Mouse (Mus musculus) thymus, postnatal 4 days (tissue): ENCODE results near the gene Usp43.

ENCODE experiments used
- DNase-seq: peaks from one replicate; pipeline ENCODE4 v3.0.0; 2021

Usp43 gene

GRCm38 (mm10) chr11:67895641-67896040 lies 26.3 kb downstream of the Usp43 start:
- no peak for DNase-seq

- DNase-seq = no peak
Measured at GRCm38 (mm10) chr11:67888521-67888920, 33.4 kb downstream of the Usp43 start.

GRCm38 (mm10) chr11:67885921-67886320 lies 36.0 kb downstream of the Usp43 start:
- no peak for DNase-seq

GRCm38 (mm10) chr11:67865521-67866197 lies 56.3 kb downstream of the Usp43 start:
- no peak for DNase-seq

- DNase-seq = no peak
Measured at GRCm38 (mm10) chr11:67865100-67865499, 56.9 kb downstream of the Usp43 start.

GRCm38 (mm10) chr11:67861399-67861838 lies 60.5 kb downstream of the Usp43 start:
- no peak for DNase-seq

GRCm38 (mm10) chr11:67860743-67861398 lies 61.1 kb downstream of the Usp43 start:
- no peak for DNase-seq

- DNase-seq = no peak
Measured at GRCm38 (mm10) chr11:67858518-67858917, 63.4 kb downstream of the Usp43 start.

- DNase-seq = peak; percentile 65
Measured at GRCm38 (mm10) chr11:67855035-67855434, 66.9 kb downstream of the Usp43 start.

- DNase-seq = no peak
Measured at GRCm38 (mm10) chr11:67853996-67854395, 68.0 kb downstream of the Usp43 start.

GRCm38 (mm10) chr11:67851770-67852169 lies 70.2 kb downstream of the Usp43 start:
- DNase-seq = no peak

- DNase-seq = no peak
Measured at GRCm38 (mm10) chr11:67845193-67845592, 76.8 kb downstream of the Usp43 start.

- DNase-seq = no peak
Measured at GRCm38 (mm10) chr11:67839810-67840209, 82.1 kb downstream of the Usp43 start.

GRCm38 (mm10) chr11:67835408-67836078 lies 86.4 kb downstream of the Usp43 start:
- DNase-seq = no peak

GRCm38 (mm10) chr11:67831820-67832219 lies 90.1 kb downstream of the Usp43 start:
- DNase-seq = no peak

- no peak for DNase-seq
Measured at GRCm38 (mm10) chr11:67829530-67829929, 92.4 kb downstream of the Usp43 start.

- DNase-seq = no peak
Measured at GRCm38 (mm10) chr11:67828360-67829059, 93.4 kb downstream of the Usp43 start.

- DNase-seq = no peak
Measured at GRCm38 (mm10) chr11:67821560-67821959, 100.4 kb downstream of the Usp43 start.

GRCm38 (mm10) chr11:67820221-67820620 lies 101.7 kb downstream of the Usp43 start:
- peak; percentile 46 for DNase-seq

GRCm38 (mm10) chr11:67819604-67820003 lies 102.3 kb downstream of the Usp43 start:
- peak; percentile 21 for DNase-seq

GRCm38 (mm10) chr11:67811535-67811934 lies 110.4 kb downstream of the Usp43 start:
- no peak for DNase-seq

GRCm38 (mm10) chr11:67808051-67808450 lies 113.9 kb downstream of the Usp43 start:
- no peak for DNase-seq
